Comparison of ENCODE assay signal across 26 mouse cellular contexts in genomic region chr17:62527556-62527955, GRCm38 (mm10).
"Had no signal": no experiment of that assay in that cellular context is flagged by ENCODE, and none has a peak within 500 bp of the region (broad histone marks: within the 10 kb centered on the region; RNA-seq: fewer than 3 reads in every experiment).

No protein-coding gene starts in this region.

- H3K9ac ChIP-seq: heart, embryonic 13.5 days; heart, embryonic 15.5 days; hindbrain, embryonic 12.5 days; hindbrain, embryonic 15.5 days; kidney, embryonic 15.5 days; limb, embryonic 13.5 days; limb, embryonic 15.5 days; liver, embryonic 12.5 days had no signal

- H3K4me2 ChIP-seq: heart, embryonic 11.5 days; heart, embryonic 13.5 days; heart, embryonic 15.5 days; hindbrain, embryonic 12.5 days; hindbrain, embryonic 15.5 days; kidney, embryonic 15.5 days; limb, embryonic 13.5 days; limb, embryonic 15.5 days; liver, embryonic 12.5 days had no signal

- H3K9me3 ChIP-seq: heart, embryonic 13.5 days; heart, embryonic 15.5 days; hindbrain, embryonic 10.5 days; hindbrain, embryonic 12.5 days; hindbrain, embryonic 15.5 days; kidney, embryonic 15.5 days; limb, embryonic 13.5 days; limb, embryonic 15.5 days; liver, embryonic 12.5 days had no signal

- H3K4me3 ChIP-seq: heart, adult 2 months; heart, embryonic 13.5 days; heart, embryonic 15.5 days; hindbrain, embryonic 10.5 days; hindbrain, embryonic 12.5 days; hindbrain, embryonic 15.5 days; kidney, embryonic 15.5 days; limb, embryonic 13.5 days; limb, embryonic 15.5 days; liver, embryonic 12.5 days had no signal

- H3K27ac ChIP-seq: heart, adult 2 months; heart, embryonic 13.5 days; heart, embryonic 15.5 days; hindbrain, embryonic 10.5 days; hindbrain, embryonic 12.5 days; hindbrain, embryonic 15.5 days; hindbrain, postnatal 0 days; kidney, embryonic 15.5 days; kidney, postnatal 0 days; limb, embryonic 13.5 days; limb, embryonic 15.5 days; liver, embryonic 12.5 days had no signal

- H3K36me3 ChIP-seq: heart, embryonic 13.5 days; heart, embryonic 15.5 days; hindbrain, embryonic 10.5 days; hindbrain, embryonic 12.5 days; hindbrain, embryonic 15.5 days; kidney, embryonic 15.5 days; limb, embryonic 13.5 days; limb, embryonic 15.5 days; liver, embryonic 12.5 days had no signal

- H3K4me1 ChIP-seq: heart, embryonic 15.5 days; hindbrain, embryonic 10.5 days; hindbrain, embryonic 12.5 days; hindbrain, embryonic 15.5 days; kidney, embryonic 15.5 days; limb, embryonic 13.5 days; limb, embryonic 15.5 days; liver, embryonic 12.5 days had no signal

- ATAC-seq: hindbrain, postnatal 0 days; intestine, embryonic 16.5 days; liver, embryonic 12.5 days had no signal

- H3K27me3 ChIP-seq: heart, embryonic 13.5 days; heart, embryonic 15.5 days; hindbrain, embryonic 12.5 days; hindbrain, embryonic 15.5 days; kidney, embryonic 15.5 days; limb, embryonic 13.5 days; limb, embryonic 15.5 days; liver, embryonic 12.5 days had no signal

- DNase-seq: gastrocnemius, postnatal 14 days; gastrocnemius, postnatal 36 days; heart, adult 11 months; heart, adult 2 months; heart, postnatal 4 days; kidney, adult 11 months; kidney, adult 2 months; kidney, adult 9 months; kidney, postnatal 14 days; kidney, postnatal 36 days; layer of hippocampus, adult 9-11 months; layer of hippocampus, postnatal 36 days; left cerebral cortex, postnatal 4 days had no signal
